Mouse (Mus musculus) E14TG2a.4 (cell line): Measurements from ENCODE around the gene Slc43a2.

ENCODE experiments used
- H3K27me3 ChIP-seq: 2 replicates; pipeline ENCODE4 v1.6.1; 2014; ENCODE audit warnings: low read length, control low read depth; ENCODE audit not compliant: insufficient read depth
- H3K36me3 ChIP-seq: 2 replicates; pipeline ENCODE4 v1.6.1; 2014; ENCODE audit warnings: low read length, control low read depth; ENCODE audit not compliant: insufficient read depth
- H3K4me1 ChIP-seq: replicated peaks from 2 replicates; pipeline ENCODE4 v1.6.1; 2014; ENCODE audit warnings: low read depth, low read length, control low read depth
- H3K4me3 ChIP-seq: replicated peaks from 2 replicates; pipeline ENCODE4 v1.5.1; 2014; ENCODE audit warnings: mild to moderate bottlenecking, low read length
- H3K9me3 ChIP-seq: 2 replicates; pipeline ENCODE4 v1.6.1; 2014; ENCODE audit warnings: low read length, control low read depth
- CTCF ChIP-seq: conservative IDR thresholded peaks from 2 replicates; pipeline ENCODE4 v1.5.1; 2014; ENCODE audit warnings: low read length
- NANOG ChIP-seq: IDR thresholded peaks from 2 replicates; pipeline ENCODE4 v1.6.1; 2014; ENCODE audit warnings: borderline replicate concordance, low read length, mixed read lengths
- POU5F1 ChIP-seq: IDR thresholded peaks from 2 replicates; pipeline ENCODE4 v1.6.1; 2014; ENCODE audit warnings: low read length, borderline replicate concordance

Slc43a2 gene

DNA sequence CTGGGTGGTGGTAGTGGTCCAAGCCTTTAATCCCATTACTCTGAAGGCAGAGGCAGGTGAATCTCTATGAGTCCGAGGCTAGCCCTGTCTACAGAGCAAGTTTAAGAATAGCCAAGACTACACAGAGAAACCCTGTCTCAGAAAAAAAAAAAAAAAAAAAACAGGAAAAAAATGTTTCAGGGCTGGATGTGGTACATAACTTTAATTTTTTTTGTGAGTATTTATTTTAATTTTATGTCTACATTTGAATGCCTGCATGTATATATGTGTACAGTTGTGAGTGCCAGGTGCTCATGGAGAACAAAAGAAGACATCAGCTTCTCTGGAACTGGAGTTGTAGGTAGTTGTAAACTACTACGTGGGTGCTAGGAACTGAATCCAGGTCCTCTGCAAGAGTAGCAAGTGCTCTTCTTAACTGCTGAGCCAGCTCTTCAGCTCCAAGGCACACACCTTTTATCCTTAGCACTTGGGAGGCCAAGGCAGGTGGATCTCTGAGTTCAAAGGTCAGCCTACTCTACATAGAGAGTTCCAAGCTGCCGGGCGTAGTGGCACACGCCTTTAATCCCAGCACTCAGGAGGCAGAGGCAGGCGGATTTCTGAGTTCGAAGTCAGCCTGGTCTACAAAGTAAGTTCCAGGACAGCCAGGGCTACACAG is 50.1 kb downstream of the Slc43a2 start:
- H3K4me3 ChIP-seq, result no peak overlapping the region
- TF ChIP-seq CTCF (no peak), POU5F1 (no peak), NANOG (no peak)
- no peaks in the 10 kb centered on the region for H3K36me3 ChIP-seq
- H3K9me3 ChIP-seq, result no peaks in the 10 kb centered on the region
- H3K27me3 ChIP-seq, result no peaks in the 10 kb centered on the region
- no peaks in the 10 kb centered on the region for H3K4me1 ChIP-seq

DNA sequence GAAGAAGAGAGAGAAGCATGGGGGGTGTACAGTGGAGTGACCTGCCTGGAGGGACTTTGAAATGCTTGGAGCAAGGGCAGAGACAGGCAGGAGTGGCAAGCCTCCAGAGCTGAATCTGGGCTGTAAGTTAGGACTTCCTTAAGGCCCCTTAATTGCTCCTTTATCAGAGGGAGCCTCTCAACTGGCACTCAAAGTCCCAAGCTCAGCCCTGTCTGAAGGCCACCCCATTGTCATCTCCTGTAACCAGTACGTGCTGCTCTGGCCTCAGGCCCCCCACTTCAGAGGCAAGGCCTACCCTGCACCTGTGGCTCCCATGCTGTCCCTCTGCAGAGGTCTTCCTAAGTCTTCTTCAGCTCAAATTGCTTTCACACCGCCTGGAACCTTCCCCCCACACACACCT is 52.0 kb downstream of the Slc43a2 start:
- Histone ChIP-seq H3K27me3 (no peaks in the 10 kb centered on the region), H3K9me3 (no peaks in the 10 kb centered on the region), H3K4me1 (peaks cover 4% of the 10 kb centered on the region), H3K4me3 (no peak overlapping the region), H3K36me3 (no peaks in the 10 kb centered on the region)
- TF ChIP-seq CTCF (no peak), POU5F1 (no peak), NANOG (no peak)

DNA sequence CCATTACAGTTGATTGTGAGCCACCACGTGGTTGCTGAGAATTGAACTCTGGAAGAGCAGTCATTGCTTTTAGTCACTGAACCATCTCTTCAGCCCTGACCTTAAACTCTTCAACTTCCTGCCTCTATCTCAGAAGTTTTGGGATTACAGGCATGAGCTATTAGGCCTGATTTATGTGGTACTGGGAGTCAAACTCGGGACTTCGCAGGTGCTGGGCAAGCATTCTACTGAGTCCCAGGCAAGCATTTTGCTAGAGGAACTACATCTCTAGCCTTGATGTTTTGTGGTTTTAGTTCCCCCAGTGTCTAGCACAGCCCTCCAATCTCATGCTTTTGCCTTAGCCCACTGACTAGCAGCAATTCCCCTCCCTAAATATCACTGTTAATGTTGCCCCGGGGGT is 53.6 kb downstream of the Slc43a2 start:
- peaks cover 16% of the 10 kb centered on the region for H3K4me1 ChIP-seq
- H3K4me3 ChIP-seq, result no peak overlapping the region
- H3K9me3 ChIP-seq, result no peaks in the 10 kb centered on the region
- no peak for TF ChIP-seq NANOG
- TF ChIP-seq POU5F1, result no peak
- TF ChIP-seq CTCF, result no peak
- H3K27me3 ChIP-seq, result no peaks in the 10 kb centered on the region
- H3K36me3 ChIP-seq, result peaks cover 2% of the 10 kb centered on the region; the same call in 1 of the 2 replicates

DNA sequence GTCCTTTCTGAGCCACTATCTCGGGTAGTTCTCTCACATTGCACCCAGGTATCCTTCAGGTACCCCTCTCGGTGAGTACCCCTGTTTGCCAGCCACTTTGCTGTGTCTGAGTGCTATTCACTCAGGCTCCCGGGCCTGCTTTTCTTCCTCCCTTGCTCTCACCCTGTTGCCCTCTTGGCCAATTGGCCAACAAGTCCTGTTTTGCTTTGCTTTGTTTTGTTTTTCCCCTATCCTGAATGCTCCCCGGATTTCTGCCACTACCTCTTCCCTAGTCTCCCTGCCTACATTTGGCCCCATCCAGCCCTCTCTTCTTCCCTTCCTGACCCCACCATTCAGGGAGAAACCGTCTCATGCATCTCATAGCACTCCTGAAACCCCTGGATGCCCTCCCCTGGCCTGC is 54.5 kb downstream of the Slc43a2 start:
- TF ChIP-seq NANOG (no peak), CTCF (no peak), POU5F1 (no peak)
- H3K9me3 ChIP-seq, result no peaks in the 10 kb centered on the region
- H3K27me3 ChIP-seq, result no peaks in the 10 kb centered on the region
- H3K4me1 ChIP-seq, result peaks cover 16% of the 10 kb centered on the region
- H3K36me3 ChIP-seq, result peaks cover 6% of the 10 kb centered on the region; the same call in 1 of the 2 replicates
- H3K4me3 ChIP-seq, result no peak overlapping the region

DNA sequence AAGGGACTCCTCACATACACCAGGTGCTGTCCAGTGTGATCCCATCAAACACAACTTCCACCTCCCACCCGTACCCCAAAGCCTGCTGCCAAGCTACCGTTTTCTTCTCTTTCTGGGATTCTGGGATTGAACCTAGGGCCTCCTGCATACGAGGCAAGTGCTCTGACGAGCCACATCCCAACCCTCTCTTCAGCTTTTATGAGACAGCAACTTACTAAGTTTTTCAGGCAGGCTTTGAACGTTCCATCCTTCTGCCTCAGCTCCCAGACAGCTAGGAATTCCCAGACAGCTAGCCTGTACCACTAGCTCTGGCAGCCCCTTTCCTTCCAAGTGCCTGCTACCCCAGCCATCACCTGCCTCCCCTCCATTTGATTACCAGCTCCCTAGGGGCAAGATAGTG is 55.5 kb downstream of the Slc43a2 start:
- TF ChIP-seq NANOG (no peak), POU5F1 (no peak), CTCF (no peak)
- Histone ChIP-seq H3K36me3 (peaks cover 14% of the 10 kb centered on the region), H3K9me3 (no peaks in the 10 kb centered on the region), H3K27me3 (no peaks in the 10 kb centered on the region), H3K4me1 (peaks cover 25% of the 10 kb centered on the region), H3K4me3 (no peak overlapping the region)

DNA sequence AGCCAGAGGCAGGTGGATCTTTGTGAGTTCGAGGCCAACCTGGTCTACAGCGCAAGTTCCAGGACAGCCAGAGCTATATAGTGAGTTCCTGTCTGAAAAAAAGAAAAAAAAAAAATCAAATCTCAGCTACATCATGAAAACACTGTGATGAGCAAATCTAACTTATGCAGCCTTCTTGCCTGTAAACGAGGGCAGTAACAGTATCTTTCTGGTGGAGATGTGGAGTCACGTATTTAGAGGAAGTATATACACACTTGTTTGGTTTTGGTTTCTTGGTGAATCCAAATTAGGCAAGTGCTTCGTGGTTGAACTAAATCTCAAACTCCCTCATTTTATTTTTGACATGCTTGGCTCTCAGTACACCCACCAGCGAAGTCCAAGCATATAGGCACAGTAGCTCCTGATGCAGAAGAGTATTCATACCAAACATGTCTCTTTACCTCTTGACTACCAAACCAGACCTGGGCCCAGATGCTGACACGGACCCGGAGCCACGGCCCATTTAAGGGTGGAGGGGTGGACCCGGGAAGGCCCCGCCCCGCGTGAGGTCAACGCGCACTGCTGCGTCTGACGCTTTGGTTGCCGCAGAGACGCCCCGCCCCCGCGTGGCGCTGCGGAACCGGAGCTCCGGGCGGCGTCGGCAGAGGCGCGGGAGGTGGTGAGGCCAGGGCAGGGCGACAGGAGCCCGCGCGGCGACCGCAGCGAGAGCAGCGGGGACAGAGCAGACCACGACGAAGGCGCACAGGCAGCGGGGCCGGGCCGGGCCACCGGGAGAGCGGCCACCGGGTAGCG is 56.2 kb downstream of the Slc43a2 start, which contains the start of gene Pitpna:
TSS of gene Pitpna (plus strand) at position 605 of the 792 bp plus-strand sequence.
- Histone ChIP-seq H3K9me3 (no peaks in the 10 kb centered on the region), H3K4me1 (peaks cover 32% of the 10 kb centered on the region), H3K4me3 (peak within 1 kb of the TSS; percentile 94), H3K27me3 (no peaks in the 10 kb centered on the region), H3K36me3 (peaks cover 20% of the 10 kb centered on the region)
- TF ChIP-seq NANOG (no peak), CTCF (no peak), POU5F1 (no peak)

DNA sequence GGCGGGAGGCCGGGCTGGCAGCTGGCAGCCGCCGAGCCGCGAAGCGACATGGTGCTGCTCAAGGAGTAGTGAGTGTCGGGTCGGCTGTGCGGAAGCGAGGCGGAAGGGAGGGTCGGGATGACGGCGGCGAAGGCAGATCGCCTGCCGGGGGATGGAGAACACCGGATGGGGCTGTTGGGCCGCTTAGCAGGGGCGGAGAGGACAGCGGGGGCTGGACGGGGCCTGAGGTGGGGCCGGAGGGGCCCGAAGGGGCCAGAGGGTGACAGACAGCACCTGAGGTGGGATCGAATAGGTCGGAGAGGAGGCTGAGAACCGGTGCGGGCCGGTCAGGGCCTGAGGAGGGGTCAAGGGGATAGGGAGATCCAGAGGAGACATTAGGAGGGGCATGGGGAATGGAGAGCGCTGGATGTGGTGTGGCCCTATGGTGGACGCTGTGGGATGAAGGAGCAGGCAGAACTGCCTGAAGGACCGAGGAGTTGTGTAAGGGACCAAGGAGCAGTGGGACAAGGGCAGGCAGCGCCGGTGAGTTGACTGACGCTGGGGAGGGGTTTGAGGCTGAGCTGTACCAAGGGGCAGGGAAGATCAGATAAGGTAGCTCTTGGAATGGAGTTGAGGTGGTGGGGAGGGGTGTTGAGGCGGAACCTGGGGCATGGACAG is 56.9 kb downstream of the Slc43a2 start:
- no peaks in the 10 kb centered on the region for H3K9me3 ChIP-seq
- H3K4me3 ChIP-seq, result peak overlapping the region; percentile 94
- H3K27me3 ChIP-seq, result no peaks in the 10 kb centered on the region
- peaks cover 35% of the 10 kb centered on the region for H3K4me1 ChIP-seq
- no peak for TF ChIP-seq NANOG
- TF ChIP-seq POU5F1, result no peak
- TF ChIP-seq CTCF, result no peak
- H3K36me3 ChIP-seq, result peaks cover 27% of the 10 kb centered on the region

DNA sequence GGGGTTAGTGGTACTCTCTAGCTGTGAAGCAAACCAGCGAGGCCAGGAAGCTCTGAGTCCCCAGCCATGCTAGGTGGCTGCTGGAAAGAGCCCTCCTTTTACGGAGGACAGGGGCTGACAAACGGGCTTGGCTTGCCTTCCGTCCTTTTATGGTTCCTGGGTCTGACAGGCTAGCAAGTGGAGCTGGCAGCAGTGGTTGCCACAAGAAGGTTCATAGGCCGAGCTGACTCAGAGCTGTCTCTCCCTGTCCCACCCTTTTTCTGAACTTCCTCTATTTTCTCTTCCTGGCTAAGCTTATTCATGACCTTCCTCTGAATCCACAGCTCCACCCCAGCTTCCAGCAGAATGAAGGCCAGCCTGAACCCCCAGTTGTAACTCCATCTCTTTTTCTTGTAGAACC is 61.1 kb downstream of the Slc43a2 start:
- H3K9me3 ChIP-seq, result no peaks in the 10 kb centered on the region
- H3K27me3 ChIP-seq, result no peaks in the 10 kb centered on the region
- H3K4me1 ChIP-seq, result peaks cover 54% of the 10 kb centered on the region
- peaks cover 60% of the 10 kb centered on the region for H3K36me3 ChIP-seq
- TF ChIP-seq POU5F1 (no peak), CTCF (no peak), NANOG (no peak)
- H3K4me3 ChIP-seq, result no peak overlapping the region
